Mouse (Mus musculus) hindbrain, embryonic 13.5 days (tissue): Measurements from ENCODE around the gene Adck2. TPM values are rescaled to one million over a fixed set of nuclear protein-coding genes. Genes with fewer than 3 reads are reported as not detected.

Source experiments
- ATAC-seq: fragments of 200-750 bp; cut with Nextera tagmentation; 2 replicates; pipeline ENCODE4 v1.8.0; 2017; ENCODE audit warnings: moderate TSS enrichment; ENCODE audit not compliant: low FRiP score
- H3K27ac ChIP-seq: fragments of 300-500 bp; sonication (generic); 2 replicates; pipeline ENCODE4 v1.5.1; 2015; ENCODE audit warnings: inconsistent platforms, mild to moderate bottlenecking, moderate library complexity
- H3K27me3 ChIP-seq: fragments of 300-500 bp; sonication (generic); 2 replicates; pipeline ENCODE4 v1.6.1; 2015; ENCODE audit warnings: mild to moderate bottlenecking, inconsistent platforms
- H3K36me3 ChIP-seq: fragments of 300-500 bp; sonication (generic); 2 replicates; pipeline ENCODE4 v1.6.1; 2015; ENCODE audit warnings: mild to moderate bottlenecking, inconsistent platforms
- H3K4me1 ChIP-seq: fragments of 300-500 bp; sonication (generic); replicated peaks from 2 replicates; pipeline ENCODE4 v1.6.1; 2015; ENCODE audit warnings: inconsistent platforms
- H3K4me2 ChIP-seq: fragments of 300-500 bp; sonication (generic); 2 replicates; pipeline ENCODE4 v1.6.1; 2015; ENCODE audit warnings: inconsistent platforms, mild to moderate bottlenecking, moderate library complexity
- H3K4me3 ChIP-seq: fragments of 300-500 bp; sonication (generic); 2 replicates; pipeline ENCODE4 v1.5.1; 2015; ENCODE audit warnings: mild to moderate bottlenecking, inconsistent platforms
- H3K9ac ChIP-seq: fragments of 300-500 bp; sonication (generic); 2 replicates; pipeline ENCODE4 v1.6.1; 2015; ENCODE audit warnings: mild to moderate bottlenecking, inconsistent platforms
- H3K9me3 ChIP-seq: fragments of 300-500 bp; sonication (generic); 2 replicates; pipeline ENCODE4 v1.6.1; 2016; ENCODE audit warnings: inconsistent platforms
- WGBS: fragments of 180-500 bp; shearing (Covaris S2); methylation state at CpG from one replicate; pipeline ENCODE4 v1.1.7; 2015; 5-methylcytosine and 5-hydroxymethylcytosine counted together
- polyA plus RNA-seq: library from polyadenylated mRNA; unstranded; fragments of >200 nt; fragmentation: Nextera tagmentation; extraction: Ambion mirVana; gene quantifications from 2 replicates; pipeline ENCODE4 v1.2.1, GENCODE M21; 2015

The Adck2 gene
- polyA plus RNA-seq, 1 experiment from 2014 or later, result 41.4 TPM

GRCm38 (mm10) chr6:39542631-39543597, 30.8 kb upstream of the Adck2 start:
- H3K36me3 ChIP-seq, result no peaks in the 10 kb centered on the region
- 16% methylated on average over 15 of the region's 15 CpGs for WGBS
- H3K4me3 ChIP-seq, result no peak overlapping the region
- H3K4me2 ChIP-seq, result 0 out of 2 replicates have a peak overlapping the region, but pooled peaks have one; percentile 28
- H3K27ac ChIP-seq, result peak overlapping the region; percentile 88
- no peaks in the 10 kb centered on the region for H3K9me3 ChIP-seq
- peak; percentile 80 for ATAC-seq
- peak overlapping the region; percentile 47 for H3K9ac ChIP-seq
- H3K27me3 ChIP-seq, result no peaks in the 10 kb centered on the region
- peaks cover 84% of the 10 kb centered on the region for H3K4me1 ChIP-seq

DNA sequence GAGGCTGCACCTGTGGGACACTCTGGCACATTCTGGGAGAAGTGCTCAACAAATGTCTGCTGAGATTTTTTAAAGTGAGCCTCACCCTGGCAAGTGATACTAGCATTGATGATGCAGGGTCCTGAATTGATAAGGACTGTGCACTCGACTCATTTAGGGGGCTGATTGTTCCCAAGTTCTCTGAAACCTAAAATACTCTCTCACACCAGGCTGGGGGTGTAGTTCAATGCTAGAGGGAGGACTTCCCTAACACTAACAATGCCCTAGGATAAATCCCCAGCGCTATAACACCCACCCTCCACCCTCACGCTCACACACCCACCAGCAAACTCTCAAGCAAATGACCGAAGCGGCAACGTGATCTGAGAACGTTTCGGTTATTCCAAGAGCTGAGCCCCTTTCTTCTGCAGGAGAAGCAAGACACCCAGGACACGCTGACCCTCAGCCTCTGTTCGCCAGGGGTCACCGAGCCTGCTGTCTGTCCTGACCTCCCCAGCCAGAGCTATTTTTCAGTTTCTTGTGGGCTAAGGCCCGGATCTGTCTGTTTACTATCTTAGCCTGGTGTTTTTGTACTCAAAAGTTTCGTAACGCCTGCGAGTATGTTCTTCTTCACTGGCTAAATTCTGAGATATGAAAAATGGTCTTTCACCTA, 29.8 kb upstream of the Adck2 start:
- Histone ChIP-seq H3K27me3 (no peaks in the 10 kb centered on the region), H3K36me3 (no peaks in the 10 kb centered on the region), H3K27ac (peak overlapping the region; percentile 88), H3K9ac (peak overlapping the region; percentile 47), H3K4me3 (no peak overlapping the region), H3K9me3 (no peaks in the 10 kb centered on the region), H3K4me1 (peaks cover 80% of the 10 kb centered on the region), H3K4me2 (0 out of 2 replicates have a peak overlapping the region, but pooled peaks have one; percentile 6)
- 13% methylated on average over 15 of the region's 15 CpGs for WGBS
- no peak for ATAC-seq

DNA sequence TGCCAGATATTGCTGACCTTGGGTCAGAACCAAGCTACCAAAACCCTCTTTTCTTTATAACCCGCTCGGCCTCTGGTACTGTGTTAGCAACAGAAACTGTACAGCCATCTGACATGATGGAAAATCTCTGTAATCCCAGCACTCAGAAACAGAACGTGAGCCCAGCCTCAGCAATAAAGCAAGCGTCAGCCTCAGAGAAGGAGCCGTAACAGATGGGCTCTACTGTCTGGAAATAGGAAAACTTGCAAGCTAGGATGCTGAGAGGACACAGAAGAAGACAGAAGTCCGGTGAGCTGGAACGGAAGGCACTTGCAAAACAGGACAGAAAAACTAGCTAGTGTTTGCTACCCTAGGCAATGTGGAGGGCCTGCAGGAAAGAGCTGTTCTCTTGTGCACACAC, 28.2 kb upstream of the Adck2 start:
- 84% methylated on average over 7 of the region's 7 CpGs for whole genome bisulfite sequencing
- Histone ChIP-seq H3K27me3 (no peaks in the 10 kb centered on the region), H3K27ac (peak overlapping the region; percentile 58; the same call in 1 of the 2 replicates), H3K4me2 (no peak overlapping the region), H3K4me3 (no peak overlapping the region), H3K9ac (no peak overlapping the region), H3K9me3 (no peaks in the 10 kb centered on the region), H3K4me1 (peaks cover 64% of the 10 kb centered on the region), H3K36me3 (no peaks in the 10 kb centered on the region)
- no peak for ATAC-seq

GRCm38 (mm10) chr6:39548030-39548429, 25.6 kb upstream of the Adck2 start:
- Histone ChIP-seq H3K4me2 (no peak overlapping the region), H3K9me3 (no peaks in the 10 kb centered on the region), H3K4me3 (no peak overlapping the region), H3K27me3 (no peaks in the 10 kb centered on the region), H3K27ac (no peak overlapping the region), H3K4me1 (peaks cover 53% of the 10 kb centered on the region), H3K9ac (no peak overlapping the region; the same call in 1 of the 2 replicates), H3K36me3 (peaks cover 5% of the 10 kb centered on the region; the same call in 1 of the 2 replicates)
- WGBS, result 83% methylated on average over 5 of the region's 5 CpGs
- ATAC-seq, result no peak

- peak overlapping the region; percentile 24; the same call in 1 of the 2 replicates for H3K9ac ChIP-seq
- ATAC-seq, result no peak
- H3K27me3 ChIP-seq, result no peaks in the 10 kb centered on the region
- 67% methylated on average over 8 of the region's 8 CpGs for WGBS
- H3K9me3 ChIP-seq, result no peaks in the 10 kb centered on the region
- peak overlapping the region; percentile 48; the same call in 1 of the 2 replicates for H3K27ac ChIP-seq
- peaks cover 8% of the 10 kb centered on the region; the same call in 1 of the 2 replicates for H3K36me3 ChIP-seq
- peaks cover 50% of the 10 kb centered on the region for H3K4me1 ChIP-seq
- no peak overlapping the region for H3K4me3 ChIP-seq
- no peak overlapping the region for H3K4me2 ChIP-seq
These were observed 21.6 kb upstream of the Adck2 start for GRCm38 (mm10) chr6:39551981-39552636.

- no peaks in the 10 kb centered on the region for H3K9me3 ChIP-seq
- H3K4me2 ChIP-seq, result peak overlapping the region; percentile 74
- peaks cover 8% of the 10 kb centered on the region; the same call in 1 of the 2 replicates for H3K36me3 ChIP-seq
- 62% methylated on average over 12 of the region's 12 CpGs for WGBS
- H3K27me3 ChIP-seq, result no peaks in the 10 kb centered on the region
- peak overlapping the region; percentile 46 for H3K27ac ChIP-seq
- H3K4me3 ChIP-seq, result peak overlapping the region; percentile 88
- ATAC-seq, result no peak
- peak overlapping the region; percentile 66 for H3K9ac ChIP-seq
- H3K4me1 ChIP-seq, result peaks cover 55% of the 10 kb centered on the region
These were observed 18.6 kb upstream of the Adck2 start for GRCm38 (mm10) chr6:39554888-39555647.

DNA sequence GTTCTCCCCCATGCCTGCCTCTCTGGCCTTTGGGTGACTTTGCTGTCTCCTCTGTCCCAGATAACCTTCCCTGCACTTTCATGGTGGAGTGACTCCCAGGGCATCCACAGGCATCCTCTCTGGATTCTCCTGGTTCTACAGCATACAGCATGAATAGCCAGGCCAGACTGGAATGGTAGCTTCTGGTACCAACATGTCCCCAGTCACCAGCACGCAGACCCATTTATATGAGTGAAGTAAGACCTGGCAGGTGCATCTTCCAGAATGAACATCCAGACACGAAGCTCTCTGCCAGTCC, 18.1 kb upstream of the Adck2 start:
- 68% methylated on average over 2 of the region's 2 CpGs for WGBS
- peak overlapping the region; percentile 88 for H3K4me3 ChIP-seq
- H3K4me2 ChIP-seq, result peak overlapping the region; percentile 74
- H3K9ac ChIP-seq, result peak overlapping the region; percentile 66
- no peak for ATAC-seq
- H3K36me3 ChIP-seq, result peaks cover 8% of the 10 kb centered on the region; the same call in 1 of the 2 replicates
- peaks cover 56% of the 10 kb centered on the region for H3K4me1 ChIP-seq
- H3K9me3 ChIP-seq, result no peaks in the 10 kb centered on the region
- peak overlapping the region; percentile 46; the same call in 1 of the 2 replicates for H3K27ac ChIP-seq
- H3K27me3 ChIP-seq, result no peaks in the 10 kb centered on the region

- no peaks in the 10 kb centered on the region for H3K9me3 ChIP-seq
- H3K4me1 ChIP-seq, result peaks cover 55% of the 10 kb centered on the region
- H3K4me2 ChIP-seq, result peak overlapping the region; percentile 74
- H3K4me3 ChIP-seq, result peak overlapping the region; percentile 88
- ATAC-seq, result peak; percentile 72
- under 1% methylated on average over 51 of the region's 54 CpGs for WGBS
- no peaks in the 10 kb centered on the region for H3K27me3 ChIP-seq
- H3K27ac ChIP-seq, result peak overlapping the region; percentile 95
- peak overlapping the region; percentile 93 for H3K9ac ChIP-seq
- 0 out of 2 replicates have a peak, but pooled peaks cover 4% of the 10 kb centered on the region for H3K36me3 ChIP-seq
These were observed 16.6 kb upstream of the Adck2 start for GRCm38 (mm10) chr6:39556900-39557659.

DNA sequence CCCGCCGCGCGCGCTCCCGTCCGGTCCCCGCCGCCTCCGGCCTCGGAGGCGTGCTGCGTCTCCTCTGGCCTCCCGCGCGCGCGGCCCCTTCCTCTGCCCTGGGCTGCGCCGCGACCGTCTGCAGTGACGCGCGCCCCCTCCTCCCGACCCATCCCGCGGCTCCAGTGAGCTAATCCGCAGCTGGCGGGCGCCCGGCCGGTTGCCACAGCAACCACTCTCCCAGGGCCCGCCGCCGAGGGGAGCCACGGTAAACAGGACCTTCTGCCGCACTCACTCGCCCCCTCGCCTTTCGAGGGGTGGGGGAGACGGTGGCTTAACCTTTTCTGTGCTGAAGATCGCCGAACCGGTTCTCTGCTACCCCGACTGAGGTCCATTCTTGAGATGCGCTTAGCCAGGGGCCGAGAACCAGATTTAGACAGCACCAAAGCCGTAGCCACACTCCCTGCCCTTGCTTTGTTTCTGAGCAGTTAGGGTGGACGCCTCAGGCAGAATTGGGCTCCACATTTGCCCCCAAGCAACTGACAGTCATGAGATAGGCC, 15.9 kb upstream of the Adck2 start, which contains the start of gene Dennd2a:
Gene Dennd2a, minus strand, starts transcription at position 145 of the 539 bp plus-strand sequence.
- Histone ChIP-seq H3K4me2 (peak within 1 kb of the TSS; percentile 74), H3K4me3 (peak within 1 kb of the TSS; percentile 88), H3K27me3 (no peaks in the 10 kb centered on the region), H3K4me1 (peaks cover 50% of the 10 kb centered on the region), H3K27ac (peak within 1 kb of the TSS; percentile 95), H3K9ac (peak within 1 kb of the TSS; percentile 93), H3K36me3 (0 out of 2 replicates have a peak, but pooled peaks cover 4% of the 10 kb centered on the region), H3K9me3 (no peaks in the 10 kb centered on the region)
- ATAC-seq, result peak; percentile 95
- whole genome bisulfite sequencing, result under 1% methylated on average over 23 of the region's 50 CpGs

GRCm38 (mm10) chr6:39559276-39559939, 14.3 kb upstream of the Adck2 start:
- 46% methylated on average over 6 of the region's 6 CpGs for WGBS
- Histone ChIP-seq H3K27ac (peak overlapping the region; percentile 63), H3K27me3 (no peaks in the 10 kb centered on the region), H3K4me2 (no peak overlapping the region), H3K36me3 (no peaks in the 10 kb centered on the region), H3K4me1 (peaks cover 44% of the 10 kb centered on the region), H3K9me3 (no peaks in the 10 kb centered on the region), H3K4me3 (no peak overlapping the region), H3K9ac (no peak overlapping the region; the same call in 1 of the 2 replicates)
- no peak for ATAC-seq
